Mouse (Mus musculus) CH12.LX (cell line): ENCODE results near the gene Rexo2. TPM values are rescaled to one million over a fixed set of nuclear protein-coding genes. Genes with fewer than 3 reads are reported as not detected.

Experiments
- DNase-seq: peaks from one replicate; pipeline ENCODE4 v3.0.0-alpha.2; 2013; ENCODE audit errors: extremely low read depth
- H3K27ac ChIP-seq: 2 replicates; pipeline ENCODE4 v1.5.1; 2012; ENCODE audit warnings: low read depth, mild to moderate bottlenecking, control low read depth, moderate library complexity; ENCODE audit not compliant: insufficient read depth
- H3K27me3 ChIP-seq: replicated peaks from 2 replicates; pipeline ENCODE3; 2012; ENCODE audit warnings: inconsistent platforms
- H3K36me3 ChIP-seq, 2 experiments: replicated peaks in 1 of 2; 2 replicates each; pipeline versions ENCODE3 to v1.6.1; 2012; ENCODE audit warnings: inconsistent platforms in 1 of 2, low read length in 1 of 2, mild to moderate bottlenecking in 1 of 2, mixed read lengths in 1 of 2, moderate library complexity in 1 of 2; ENCODE audit not compliant: control insufficient read depth in 1 of 2, insufficient read depth in 1 of 2
- H3K4me1 ChIP-seq, 2 experiments: 2 replicates each; pipeline ENCODE4 v1.6.1; 2012; ENCODE audit warnings: inconsistent platforms in 1 of 2, moderate library complexity in 1 of 2; ENCODE audit not compliant: insufficient read depth in 2 of 2, control insufficient read depth in 1 of 2
- H3K4me2 ChIP-seq: 2 replicates; pipeline ENCODE4 v1.6.1; 2012; ENCODE audit warnings: low read depth, mild to moderate bottlenecking, control low read depth; ENCODE audit not compliant: poor library complexity, insufficient read depth, severe bottlenecking
- H3K4me3 ChIP-seq, 3 experiments: fragments of 150-350 bp in 1 of 3; sonication (generic) in 1 of 3; replicated peaks in 1 of 3; 2 replicates each; pipeline versions ENCODE3 to v1.5.1; 2011 to 2012; ENCODE audit warnings: low read depth in 2 of 3, low read length in 2 of 3, mild to moderate bottlenecking in 2 of 3, moderate library complexity in 2 of 3, control low read depth in 1 of 3, improper control_type of control experiment in 1 of 3, inconsistent platforms in 1 of 3, mixed read lengths in 1 of 3; ENCODE audit not compliant: poor library complexity in 1 of 3
- H3K79me2 ChIP-seq: replicated peaks from 2 replicates; pipeline ENCODE4 v1.6.1; 2012; ENCODE audit warnings: mild to moderate bottlenecking, moderate library complexity; ENCODE audit not compliant: control insufficient read depth, poor library complexity, insufficient read depth, severe bottlenecking; ENCODE audit errors: extremely low read depth
- H3K9ac ChIP-seq: 2 replicates; pipeline ENCODE4 v1.6.1; 2012; ENCODE audit warnings: low read depth, mild to moderate bottlenecking, control low read depth, moderate library complexity; ENCODE audit not compliant: insufficient read depth
- H3K9me3 ChIP-seq: replicated peaks from 2 replicates; pipeline ENCODE3; 2012; ENCODE audit warnings: low read length, inconsistent platforms, mixed read lengths
- BHLHE40 ChIP-seq: IDR thresholded peaks from 2 replicates; pipeline ENCODE4 v1.6.1; 2011; ENCODE audit warnings: mild to moderate bottlenecking, low read depth, low read length, improper control_type of control experiment
- CHD1 ChIP-seq: IDR thresholded peaks from 2 replicates; pipeline ENCODE4 v1.6.1; 2012; ENCODE audit warnings: low read depth, low read length, improper control_type of control experiment, inconsistent platforms
- CHD2 ChIP-seq: IDR thresholded peaks from 2 replicates; pipeline ENCODE4 v1.6.1; 2011; ENCODE audit warnings: low read length, improper control_type of control experiment
- ELF1 ChIP-seq: IDR thresholded peaks from 2 replicates; pipeline ENCODE4 v1.6.1; 2014; ENCODE audit warnings: low read depth, mild to moderate bottlenecking, inconsistent platforms, low read length, improper control_type of control experiment
- GABPA ChIP-seq: IDR thresholded peaks from 2 replicates; pipeline ENCODE4 v1.6.1; 2012; ENCODE audit warnings: low read depth, low read length, improper control_type of control experiment, inconsistent platforms; ENCODE audit not compliant: insufficient replicate concordance
- JUN ChIP-seq: IDR thresholded peaks from 2 replicates; pipeline ENCODE4 v1.6.1; 2011; ENCODE audit warnings: low read depth, mild to moderate bottlenecking, low read length, improper control_type of control experiment, moderate library complexity; ENCODE audit not compliant: insufficient read depth
- KAT2A ChIP-seq: IDR thresholded peaks from 2 replicates; pipeline ENCODE4 v1.6.1; 2012; ENCODE audit warnings: low read length, improper control_type of control experiment, inconsistent platforms; ENCODE audit not compliant: insufficient replicate concordance
- MAZ ChIP-seq: IDR thresholded peaks from 2 replicates; pipeline ENCODE4 v1.6.1; 2012; ENCODE audit warnings: low read depth, mild to moderate bottlenecking, inconsistent platforms, low read length, improper control_type of control experiment, moderate library complexity
- MYC ChIP-seq: IDR thresholded peaks from 2 replicates; pipeline ENCODE4 v1.6.1; 2011; ENCODE audit warnings: low read depth, mild to moderate bottlenecking, improper control_type of control experiment, low read length
- POLR2A ChIP-seq: IDR thresholded peaks from 2 replicates; pipeline ENCODE4 v1.6.1; 2011; ENCODE audit warnings: low read depth, mild to moderate bottlenecking, improper control_type of control experiment, low read length
- USF2 ChIP-seq: conservative IDR thresholded peaks from 2 replicates; pipeline ENCODE4 v1.6.1; 2011; ENCODE audit warnings: low read depth, low read length, improper control_type of control experiment
- ZC3H11A ChIP-seq: IDR thresholded peaks from 2 replicates; pipeline ENCODE4 v1.6.1; 2012; ENCODE audit warnings: low read depth, mild to moderate bottlenecking, inconsistent platforms, low read length, improper control_type of control experiment
- ZMIZ1 ChIP-seq: IDR thresholded peaks from 2 replicates; pipeline ENCODE4 v1.6.1; 2012; ENCODE audit warnings: low read depth, mild to moderate bottlenecking, inconsistent platforms, low read length, improper control_type of control experiment
- ZNF384 ChIP-seq: IDR thresholded peaks from 2 replicates; pipeline ENCODE4 v1.6.1; 2012; ENCODE audit warnings: low read depth, low read length, improper control_type of control experiment, inconsistent platforms
- dilution Hi-C: fragments of 300-500 bp; cut with MboI; formaldehyde crosslinking; loops from 2 replicates; pipeline ENCODE4 v1.14.3; 2020; ENCODE audit warnings: low sequenced_read_pairs; ENCODE audit not compliant: extremely low pct_unique_long_range_greater_than_20kb, extremely low pct_ligation_motif_present
- in situ Hi-C: fragments of 300-500 bp; cut with MboI; formaldehyde crosslinking; loops from 3 replicates; pipeline ENCODE4 v1.14.3; 2019; ENCODE audit warnings: low sequenced_read_pairs, low pct_ligation_motif_present, low pct_unique_long_range_greater_than_20kb, mixed read lengths
- polyA plus RNA-seq: library from polyadenylated mRNA; unstranded; fragments of >175 nt; gene quantifications from 2 replicates; pipeline ENCODE4 v1.2.1, GENCODE M21; 2012; ENCODE audit warnings: low read depth; ENCODE audit not compliant: insufficient read length
- total RNA-seq, 2 experiments: library from RNA; depleted of rRNA; stranded (reverse); fragments of 300-350 nt in 1 of 2; fragments of >200 nt in 1 of 2; gene quantifications; 2 replicates each; pipeline ENCODE4 v1.2.3; 2012 to 2014

Gene Rexo2
- total and polyA plus RNA-seq, 3 experiments: 108 to 296 (median 120) TPM

DNA sequence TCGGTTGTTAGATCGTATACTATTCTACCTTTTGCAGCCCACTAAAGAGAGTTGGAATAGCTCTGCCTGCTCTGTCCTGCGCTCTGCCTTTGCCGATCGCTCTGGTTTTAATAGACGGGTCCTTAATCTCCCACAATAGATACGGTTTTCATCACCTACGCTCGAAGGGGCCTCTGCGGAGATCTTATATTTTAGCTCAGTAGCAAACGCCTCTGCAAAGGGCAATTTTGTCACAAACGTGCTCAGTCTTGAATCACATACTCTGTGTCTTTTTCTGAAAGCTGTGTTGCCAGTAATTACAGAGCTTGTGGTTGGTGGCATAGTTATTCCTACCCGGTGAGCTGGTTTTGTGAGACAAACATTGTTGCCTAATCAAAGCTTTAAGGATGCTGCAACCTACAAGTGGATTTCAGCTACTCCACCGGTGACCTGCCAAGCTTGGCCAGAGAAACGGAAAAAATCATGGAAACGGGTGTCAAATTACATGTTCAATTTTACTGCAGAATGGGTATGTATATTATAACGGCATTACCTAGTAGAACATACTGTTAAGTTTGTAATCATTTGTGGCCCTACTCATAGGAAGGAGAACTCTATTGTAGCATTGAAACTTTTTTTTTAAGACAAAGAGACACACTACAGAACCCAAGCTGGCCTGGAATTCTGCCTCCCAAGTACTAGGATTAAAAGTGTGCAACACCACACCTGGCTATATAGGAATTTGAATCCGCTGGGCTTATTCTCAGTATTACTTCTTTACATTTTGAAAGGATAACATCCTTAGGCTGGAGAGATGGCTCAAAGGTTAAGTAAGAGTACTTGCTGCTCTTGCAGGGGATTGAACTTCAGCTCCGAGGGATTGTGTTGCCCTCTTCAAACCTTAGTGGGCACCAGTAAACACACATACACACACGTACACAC, 1.1 kb upstream of the Rexo2 start:
- Histone ChIP-seq H3K4me1 (peaks cover 9 to 44% of the 10 kb centered on the region in 2 experiments; a peak in 3 of 4 replicates), H3K36me3 (peaks cover 5 to 49% of the 10 kb centered on the region in 2 experiments), H3K9ac (peak overlapping the region; percentile 65), H3K9me3 (no peaks in the 10 kb centered on the region), H3K27me3 (no peaks in the 10 kb centered on the region), H3K4me3 (peak overlapping the region in 2 of 3 experiments; percentile 31 to 46), H3K79me2 (peaks cover 26% of the 10 kb centered on the region), H3K27ac (no peak overlapping the region; the same call in 1 of the 2 replicates), H3K4me2 (peak overlapping the region; percentile 100)
- no peak for DNase-seq
- TF ChIP-seq CHD1 (no peak), ZMIZ1 (no peak), MAZ (no peak), KAT2A (no peak), ZC3H11A (no peak), POLR2A (no peak), MYC (no peak), ZNF384 (no peak), GABPA (no peak)
- dilution Hi-C loops (no loop called here), in situ Hi-C loops (no loop called here)

DNA sequence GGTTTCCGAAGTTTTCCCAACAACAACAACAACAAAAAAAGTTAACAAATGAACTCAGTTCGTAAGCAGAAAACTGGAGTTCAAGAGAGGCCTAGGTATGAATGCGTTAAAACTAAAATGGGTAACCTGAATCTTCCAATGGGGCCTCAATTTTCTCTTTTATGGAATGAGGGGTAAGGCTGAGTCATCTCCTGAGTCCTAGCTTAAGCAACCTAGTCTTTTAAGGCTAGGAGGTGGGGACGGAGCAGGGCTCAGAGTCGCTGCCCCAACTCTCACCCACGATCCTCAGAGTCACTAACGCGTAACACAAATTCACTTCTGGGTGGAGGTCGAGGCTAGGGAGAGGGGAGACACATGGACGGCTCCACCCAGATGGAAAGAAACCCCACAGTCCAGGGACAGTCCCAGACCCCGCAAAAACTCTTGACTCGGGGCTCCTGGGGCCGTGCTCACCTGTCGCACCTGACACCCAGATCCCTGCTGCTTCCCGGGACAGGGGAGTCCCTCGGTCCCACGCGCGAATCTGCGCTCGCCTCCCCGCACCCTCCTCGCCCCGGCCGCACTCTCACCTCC, 499 bp downstream of the Rexo2 start:
- Histone ChIP-seq H3K9ac (peak overlapping the region; percentile 55), H3K27me3 (no peaks in the 10 kb centered on the region), H3K9me3 (no peaks in the 10 kb centered on the region), H3K27ac (peak overlapping the region; percentile 60), H3K4me2 (peak overlapping the region; percentile 97; the same call in 1 of the 2 replicates), H3K36me3 (peaks cover 2 to 51% of the 10 kb centered on the region in 2 experiments), H3K79me2 (peaks cover 29% of the 10 kb centered on the region), H3K4me3 (peak overlapping the region; percentile 73 to 95 (median 84))
- dilution Hi-C loops: no loop called here
- TF ChIP-seq BHLHE40 (no peak), USF2 (no peak), POLR2A (no peak), ELF1 (no peak), MAZ (no peak), CHD1 (no peak), JUN (no peak), MYC (no peak), CHD2 (no peak)
- TF ChIP-seq, all 38 proteins: peak for 0
- in situ Hi-C loops: no loop called here
- DNase-seq: no peak
- H3K4me1 ChIP-seq: peaks cover 16 to 52% of the 10 kb centered on the region in 2 experiments
